Mouse (Mus musculus): ENCODE data around the gene Mlec. TPM values are rescaled to one million over a fixed set of nuclear protein-coding genes. Genes with fewer than 3 reads are reported as not detected.

Mlec gene
- total and polyA plus RNA-seq, 2 experiments from 2014 or later, result 21.1 to 68.4 TPM

GRCm38 (mm10) chr5:115148378-115148777 lies 9.6 kb downstream of the Mlec start:
- DNase-seq (ENCODE audit: low spot score) (no peak), ATAC-seq (ENCODE audit: insufficient read depth, low read depth) (no peak)
- TF ChIP-seq CTCF (IDR thresholded peaks at IDR 0.05; ENCODE audit: low read depth), result no peak
- TF ChIP-seq EP300 (IDR thresholded peaks at IDR 0.05; ENCODE audit: low read depth), result no peak
- Histone ChIP-seq H3K36me3 (replicated peaks; ENCODE audit: control insufficient read depth, insufficient read depth, low read length) (peaks cover 54% of the 10 kb centered on the region), H3K4me3 (ENCODE audit: low read depth, low read length) (no peak overlapping the region), H3K27me3 (ENCODE audit: control insufficient read depth, insufficient read depth, low read length) (no peaks in the 10 kb centered on the region), H3K27ac (ENCODE audit: low read depth) (no peak overlapping the region), H3K4me2 (ENCODE audit: low read depth, low read length) (no peak overlapping the region), H3K9ac (replicated peaks; ENCODE audit: low read depth, low read length) (no peak overlapping the region), H3K4me1 (ENCODE audit: control insufficient read depth, insufficient read depth) (peaks cover 12% of the 10 kb centered on the region; the same call in 1 of the 2 replicates), H3K9me3 (replicated peaks; ENCODE audit: control insufficient read depth, low read length) (no peaks in the 10 kb centered on the region)
- 88% methylated on average over 8 of the region's 8 CpGs for WGBS

DNA sequence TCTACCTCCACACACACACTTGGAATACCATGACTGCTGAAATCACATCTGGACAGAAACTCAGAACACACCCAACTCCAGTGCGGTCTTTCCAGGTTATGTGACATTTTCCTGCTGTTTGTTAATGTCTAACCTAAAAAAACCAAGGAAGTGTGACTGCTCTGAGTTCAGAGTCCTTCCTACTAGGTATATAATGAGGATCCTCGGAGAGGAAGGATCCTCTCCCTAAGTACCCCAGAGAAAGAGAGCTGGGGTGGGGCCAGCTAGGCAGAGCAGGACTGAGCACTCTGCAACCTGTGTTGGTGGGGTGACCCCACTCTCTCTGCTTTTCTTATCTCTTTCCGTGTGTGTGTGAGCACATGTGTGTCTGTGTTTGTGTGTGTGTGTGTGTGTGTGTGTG lies 10.6 kb downstream of the Mlec start:
- DNase-seq (ENCODE audit: low spot score), result no peak
- H3K27me3 ChIP-seq (ENCODE audit: control insufficient read depth, insufficient read depth, low read length), result no peaks in the 10 kb centered on the region
- 82% methylated on average over 3 of the region's 3 CpGs for WGBS
- H3K4me2 ChIP-seq (ENCODE audit: low read depth, low read length), result no peak overlapping the region
- H3K4me3 ChIP-seq (ENCODE audit: low read depth, low read length), result no peak overlapping the region
- H3K4me1 ChIP-seq (ENCODE audit: control insufficient read depth, insufficient read depth), result 0 out of 2 replicates have a peak, but pooled peaks cover 2% of the 10 kb centered on the region
- no peak overlapping the region for H3K27ac ChIP-seq (ENCODE audit: low read depth)
- peaks cover 54% of the 10 kb centered on the region for H3K36me3 ChIP-seq (replicated peaks; ENCODE audit: control insufficient read depth, insufficient read depth, low read length)
- no peaks in the 10 kb centered on the region for H3K9me3 ChIP-seq (replicated peaks; ENCODE audit: control insufficient read depth, low read length)
- ATAC-seq (ENCODE audit: insufficient read depth, low read depth), result no peak
- no peak for TF ChIP-seq EP300 (IDR thresholded peaks at IDR 0.05; ENCODE audit: low read depth)
- TF ChIP-seq CTCF (IDR thresholded peaks at IDR 0.05; ENCODE audit: low read depth), result no peak
- no peak overlapping the region for H3K9ac ChIP-seq (replicated peaks; ENCODE audit: low read depth, low read length)

GRCm38 (mm10) chr5:115146747-115147130 lies 11.2 kb downstream of the Mlec start:
- Histone ChIP-seq H3K4me2 (ENCODE audit: low read depth, low read length) (no peak overlapping the region), H3K36me3 (replicated peaks; ENCODE audit: control insufficient read depth, insufficient read depth, low read length) (peaks cover 54% of the 10 kb centered on the region), H3K27ac (ENCODE audit: low read depth) (no peak overlapping the region), H3K9ac (replicated peaks; ENCODE audit: low read depth, low read length) (no peak overlapping the region), H3K27me3 (ENCODE audit: control insufficient read depth, insufficient read depth, low read length) (no peaks in the 10 kb centered on the region), H3K4me3 (ENCODE audit: low read depth, low read length) (no peak overlapping the region), H3K9me3 (replicated peaks; ENCODE audit: control insufficient read depth, low read length) (no peaks in the 10 kb centered on the region), H3K4me1 (ENCODE audit: control insufficient read depth, insufficient read depth) (no peaks in the 10 kb centered on the region)
- DNase-seq (ENCODE audit: low spot score) (no peak), ATAC-seq (ENCODE audit: insufficient read depth, low read depth) (no peak)
- TF ChIP-seq CTCF (IDR thresholded peaks at IDR 0.05; ENCODE audit: low read depth), result no peak
- TF ChIP-seq EP300 (IDR thresholded peaks at IDR 0.05; ENCODE audit: low read depth), result no peak

- H3K27ac ChIP-seq (ENCODE audit: low read depth), result peak overlapping the region; percentile 58
- no peak overlapping the region for H3K4me2 ChIP-seq (ENCODE audit: low read depth, low read length)
- DNase-seq (ENCODE audit: low spot score) (no peak), ATAC-seq (ENCODE audit: insufficient read depth, low read depth) (no peak)
- no peaks in the 10 kb centered on the region for H3K4me1 ChIP-seq (ENCODE audit: control insufficient read depth, insufficient read depth)
- WGBS, result 74% methylated on average over 6 of the region's 6 CpGs
- H3K36me3 ChIP-seq (replicated peaks; ENCODE audit: control insufficient read depth, insufficient read depth, low read length), result peaks cover 53% of the 10 kb centered on the region
- H3K9ac ChIP-seq (replicated peaks; ENCODE audit: low read depth, low read length), result no peak overlapping the region
- TF ChIP-seq EP300 (IDR thresholded peaks at IDR 0.05; ENCODE audit: low read depth) (no peak), CTCF (IDR thresholded peaks at IDR 0.05; ENCODE audit: low read depth) (no peak)
- H3K4me3 ChIP-seq (ENCODE audit: low read depth, low read length), result no peak overlapping the region
- no peaks in the 10 kb centered on the region for H3K9me3 ChIP-seq (replicated peaks; ENCODE audit: control insufficient read depth, low read length)
- no peaks in the 10 kb centered on the region for H3K27me3 ChIP-seq (ENCODE audit: control insufficient read depth, insufficient read depth, low read length)
Measured at GRCm38 (mm10) chr5:115145976-115146746, 11.8 kb downstream of the Mlec start.

DNA sequence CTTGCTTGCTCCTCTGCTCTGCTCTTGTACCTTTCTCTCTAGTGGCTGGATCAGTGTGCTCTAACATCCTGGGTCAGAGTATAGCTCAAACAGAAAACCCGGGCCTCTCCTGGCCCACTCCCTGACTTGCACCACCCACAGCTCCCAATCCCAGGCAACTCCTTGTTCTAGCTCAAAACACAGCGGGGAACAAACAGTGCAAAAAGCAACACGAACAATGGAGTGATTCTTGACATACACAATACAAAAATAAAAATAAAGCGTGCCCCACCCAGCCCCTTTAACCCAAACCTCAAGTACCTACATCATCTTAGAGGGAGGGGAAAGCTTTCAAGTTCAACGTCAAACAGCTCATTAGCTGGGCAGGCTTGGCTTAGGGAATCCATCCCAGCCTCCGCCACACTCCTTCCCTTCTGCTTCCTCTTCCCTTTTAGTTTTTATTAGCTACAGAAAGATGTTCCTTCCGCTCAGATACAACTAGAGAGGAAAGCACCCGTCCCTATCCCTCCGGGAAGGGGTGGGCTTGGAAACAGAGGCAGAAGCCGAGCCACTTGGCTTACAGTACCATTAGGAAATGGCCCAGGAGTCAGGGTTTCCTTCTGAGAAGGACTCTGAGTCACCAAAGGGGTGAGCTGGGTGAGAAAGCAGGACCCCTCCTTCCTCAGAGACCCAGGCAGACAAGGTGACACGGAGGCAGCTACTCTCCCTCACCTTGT lies 12.6 kb downstream of the Mlec start:
- H3K27me3 ChIP-seq (ENCODE audit: control insufficient read depth, insufficient read depth, low read length), result no peaks in the 10 kb centered on the region
- peak overlapping the region; percentile 58 for H3K27ac ChIP-seq (ENCODE audit: low read depth)
- no peak overlapping the region for H3K9ac ChIP-seq (replicated peaks; ENCODE audit: low read depth, low read length)
- TF ChIP-seq EP300 (IDR thresholded peaks at IDR 0.05; ENCODE audit: low read depth) (no peak), CTCF (IDR thresholded peaks at IDR 0.05; ENCODE audit: low read depth) (no peak)
- no peaks in the 10 kb centered on the region for H3K4me1 ChIP-seq (ENCODE audit: control insufficient read depth, insufficient read depth)
- 76% methylated on average over 11 of the region's 11 CpGs for WGBS
- peaks cover 46% of the 10 kb centered on the region for H3K36me3 ChIP-seq (replicated peaks; ENCODE audit: control insufficient read depth, insufficient read depth, low read length)
- DNase-seq (ENCODE audit: low spot score) (no peak), ATAC-seq (ENCODE audit: insufficient read depth, low read depth) (no peak)
- no peak overlapping the region for H3K4me3 ChIP-seq (ENCODE audit: low read depth, low read length)
- no peak overlapping the region for H3K4me2 ChIP-seq (ENCODE audit: low read depth, low read length)
- no peaks in the 10 kb centered on the region for H3K9me3 ChIP-seq (replicated peaks; ENCODE audit: control insufficient read depth, low read length)
